Mouse (Mus musculus) liver, embryonic 14.5 days (tissue): ENCODE measurements around the gene Klhl23.

Source experiments
- CTCF ChIP-seq: IDR thresholded peaks from 2 replicates; pipeline ENCODE4 v1.5.1; 2016; ENCODE audit warnings: antibody characterized with exemption, low read depth, control low read depth
- EP300 ChIP-seq: IDR thresholded peaks from 2 replicates; pipeline ENCODE4 v1.6.1; 2016; ENCODE audit warnings: antibody characterized with exemption, low read depth

DNA sequence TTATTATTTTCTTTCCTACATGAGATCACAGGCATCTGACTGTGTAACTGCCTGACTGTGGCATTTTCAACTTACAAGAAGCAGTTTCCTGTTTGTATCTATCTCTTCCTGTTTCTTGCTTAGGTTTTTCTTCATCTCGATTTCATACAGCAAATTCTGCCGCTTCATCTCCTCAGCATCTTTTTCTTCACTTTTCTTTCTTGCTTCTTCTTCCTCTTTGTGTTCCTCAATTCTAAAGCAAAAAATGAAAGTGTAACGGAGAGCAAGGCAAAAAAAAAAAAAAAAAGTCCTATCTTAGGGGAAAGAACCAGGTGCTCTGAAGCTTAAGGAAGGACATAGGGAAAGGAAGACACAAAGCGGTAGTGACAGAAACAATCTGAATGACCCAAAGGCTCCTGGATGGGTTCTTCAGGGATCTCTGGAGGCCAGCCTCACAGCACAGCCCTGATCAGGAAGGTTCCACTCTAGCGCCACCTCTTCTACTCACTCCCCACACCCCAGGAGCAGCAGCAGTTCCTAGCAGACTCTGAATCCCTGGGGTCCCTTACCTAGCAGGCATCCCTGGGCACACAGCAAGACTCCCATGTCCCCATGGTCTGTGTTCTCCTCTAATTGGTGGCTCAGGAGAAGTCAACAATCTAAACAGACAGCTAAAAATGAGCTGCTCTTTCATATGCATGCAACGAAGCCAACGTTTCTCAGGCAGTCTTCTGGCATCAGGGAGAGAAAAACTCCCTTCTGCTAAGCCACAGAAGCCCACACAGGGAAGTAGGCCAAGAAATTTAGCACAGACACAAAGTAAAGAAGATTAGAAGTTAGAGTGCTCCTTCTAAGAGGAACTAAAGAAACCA is 43.5 kb upstream of the Klhl23 start:
- TF ChIP-seq CTCF (no peak), EP300 (no peak)
